Mouse (Mus musculus): ENCODE data around the gene Npas1.
A peak's percentile ranks its signal among the peaks of the same experiment; 100 is the strongest.

Gene Npas1

DNA sequence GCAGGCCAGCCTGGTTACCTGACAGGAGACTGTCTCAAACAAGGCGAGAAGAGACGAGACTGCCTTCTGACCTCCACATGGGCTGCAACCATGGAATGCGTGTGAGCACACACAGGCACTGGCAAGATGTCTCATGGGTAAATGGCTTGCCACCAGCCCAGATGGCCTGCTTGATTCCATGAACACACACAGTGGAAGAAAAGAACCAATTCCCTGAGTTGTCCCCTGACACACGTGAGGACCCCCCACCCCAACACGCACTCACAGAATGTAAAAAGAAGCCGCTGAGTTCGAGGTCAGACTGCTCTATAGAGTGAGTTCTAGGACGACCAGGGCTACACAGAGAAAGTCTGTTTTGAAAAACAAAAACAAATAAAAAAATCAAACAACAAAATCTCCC is at the start of gene Npas1:
Gene Npas1 (minus strand): TSS at position 101 of the 400 bp plus-strand sequence.
- no peak for DNase-seq (ENCODE audit: low read depth, low spot score)

DNA sequence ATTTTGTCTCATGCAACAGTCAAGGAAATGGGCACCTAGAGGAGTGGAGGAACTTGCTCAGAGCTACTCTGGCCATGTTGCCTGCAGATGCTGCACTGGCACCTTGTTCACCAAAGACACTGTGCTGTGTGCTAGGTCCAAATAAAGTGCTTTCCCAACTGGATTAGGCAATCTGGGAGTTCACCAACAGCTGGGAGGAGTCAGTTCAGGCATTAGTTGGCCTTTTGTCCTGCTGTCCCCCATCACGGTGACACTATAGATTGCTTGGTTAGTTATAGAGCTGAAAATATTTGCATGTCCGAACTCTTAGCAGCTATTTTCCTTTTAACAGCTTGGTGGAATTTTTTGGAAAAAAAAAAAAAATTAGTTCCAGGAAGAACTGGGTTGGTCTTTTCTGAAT is 48.5 kb upstream of the Npas1 start:
- DNase-seq (ENCODE audit: low read depth, low spot score), result no peak

DNA sequence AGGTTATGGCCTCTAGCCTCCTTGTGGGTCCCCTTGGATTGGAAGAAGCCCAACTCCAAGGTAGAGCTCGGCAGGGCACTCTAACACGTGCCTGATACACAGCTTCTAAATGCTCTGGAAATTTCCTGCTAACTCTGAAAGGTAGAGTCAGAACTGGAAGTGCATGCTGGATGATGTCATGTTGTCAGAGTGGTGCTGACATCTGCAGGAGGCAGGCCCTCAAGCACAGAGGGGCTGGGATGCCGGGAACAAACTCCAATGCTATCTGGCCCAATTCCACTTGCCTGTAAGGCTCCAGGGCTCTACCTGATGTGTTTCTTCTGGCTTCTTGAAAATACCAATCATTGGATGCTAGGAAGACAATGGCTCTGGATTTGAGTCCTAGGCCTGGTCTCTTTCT is 47.9 kb upstream of the Npas1 start:
- DNase-seq (ENCODE audit: low read depth, low spot score), result no peak

DNA sequence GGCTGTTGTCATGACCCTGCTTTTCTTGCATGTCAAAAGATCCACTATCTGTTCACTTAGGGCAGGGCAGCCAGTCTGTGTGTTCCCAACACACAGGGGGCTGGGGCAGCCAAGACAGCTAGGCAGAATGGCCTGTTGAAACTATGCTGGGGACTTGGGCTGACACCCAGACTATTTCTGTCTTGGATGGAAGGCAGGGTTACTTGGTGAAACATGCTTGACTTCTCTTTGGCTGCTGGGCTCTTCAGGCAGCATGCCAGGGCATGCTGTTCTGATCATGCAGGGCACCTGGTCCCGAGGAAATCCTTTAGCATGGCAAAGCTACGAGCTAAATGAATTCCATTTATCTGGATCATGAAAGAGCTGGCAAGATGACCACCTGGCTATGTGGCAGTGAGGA is 46.8 kb upstream of the Npas1 start:
- DNase-seq (ENCODE audit: low read depth, low spot score), result no peak

DNA sequence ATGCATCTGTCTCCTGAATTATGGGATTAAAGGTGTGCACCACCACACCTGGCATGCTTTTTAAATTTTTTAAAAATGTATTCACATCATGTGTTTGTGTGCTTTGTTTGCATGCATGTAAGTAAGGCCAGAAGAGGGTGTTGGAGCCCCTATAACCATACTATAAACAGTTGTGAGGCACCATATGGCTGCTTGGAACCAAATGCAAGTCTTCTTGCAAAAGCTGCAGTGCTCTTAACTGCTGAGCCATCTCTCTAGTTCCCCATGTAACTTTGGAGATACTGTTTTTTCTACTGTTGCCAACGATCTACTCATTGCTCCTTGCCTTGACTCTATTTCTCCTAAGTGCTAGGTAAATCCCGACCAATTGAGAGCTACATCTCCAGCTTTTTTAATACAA is 41.8 kb upstream of the Npas1 start:
- no peak for DNase-seq (ENCODE audit: low read depth, low spot score)

DNA sequence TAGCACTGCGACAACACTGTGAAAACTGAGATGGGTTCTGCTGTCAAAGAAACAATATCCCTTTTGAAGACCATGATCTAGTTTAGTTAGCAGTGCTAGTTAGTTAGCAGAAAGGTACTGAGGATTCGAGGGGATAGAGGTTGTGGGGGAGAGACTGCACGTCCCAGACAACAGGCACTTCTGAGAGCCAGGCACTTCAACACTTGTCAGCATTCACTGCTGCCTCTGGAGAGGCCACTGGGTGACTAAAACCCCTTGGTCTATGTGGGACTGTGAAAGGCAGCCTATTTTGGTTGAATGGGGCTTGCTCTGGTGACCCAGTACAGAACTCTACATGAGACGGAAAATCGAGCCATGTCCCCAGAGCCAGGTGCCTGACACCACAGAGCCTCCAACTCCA is 39.7 kb upstream of the Npas1 start:
- DNase-seq (ENCODE audit: low read depth, low spot score), result no peak

DNA sequence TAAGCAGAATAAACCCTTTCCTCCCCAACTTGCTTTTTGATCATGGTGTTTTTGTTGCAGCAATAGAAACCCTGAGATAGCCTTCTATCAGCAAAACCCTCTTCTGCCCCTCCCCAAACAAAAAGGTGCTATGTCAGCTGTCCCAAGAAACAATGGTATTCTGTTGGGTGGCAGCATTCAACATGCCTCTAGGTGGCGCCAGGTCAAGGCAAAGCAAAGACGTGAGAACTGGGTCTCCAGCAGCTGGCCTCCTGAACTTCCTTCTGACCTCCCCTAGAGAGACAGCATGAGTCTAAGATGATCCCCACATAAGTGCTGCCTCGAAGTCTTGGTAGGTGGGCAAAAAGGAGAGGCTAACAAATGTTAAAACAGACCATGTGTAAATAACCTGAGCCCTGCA is 29.8 kb upstream of the Npas1 start:
- peak; percentile 20 for DNase-seq (ENCODE audit: low read depth, low spot score)

DNA sequence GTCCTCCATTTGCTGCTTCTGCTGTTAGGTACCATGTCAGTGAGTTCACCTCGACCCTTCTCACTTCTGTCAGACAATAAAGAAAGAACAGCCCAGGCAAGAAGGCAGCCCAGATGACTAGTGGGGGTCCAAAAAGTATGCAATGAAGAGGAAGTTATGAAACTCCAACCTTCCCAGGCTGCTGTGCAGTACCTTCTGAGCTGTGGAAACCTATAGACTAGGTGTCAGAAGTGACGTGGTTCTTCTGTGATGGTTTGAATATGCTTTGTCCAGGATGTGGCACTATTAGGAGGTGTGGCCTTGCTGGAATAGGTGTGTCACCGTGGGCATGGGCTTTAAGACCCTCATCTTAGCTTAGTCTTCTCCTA is 27.7 kb upstream of the Npas1 start:
- no peak for DNase-seq (ENCODE audit: low read depth, low spot score)

DNA sequence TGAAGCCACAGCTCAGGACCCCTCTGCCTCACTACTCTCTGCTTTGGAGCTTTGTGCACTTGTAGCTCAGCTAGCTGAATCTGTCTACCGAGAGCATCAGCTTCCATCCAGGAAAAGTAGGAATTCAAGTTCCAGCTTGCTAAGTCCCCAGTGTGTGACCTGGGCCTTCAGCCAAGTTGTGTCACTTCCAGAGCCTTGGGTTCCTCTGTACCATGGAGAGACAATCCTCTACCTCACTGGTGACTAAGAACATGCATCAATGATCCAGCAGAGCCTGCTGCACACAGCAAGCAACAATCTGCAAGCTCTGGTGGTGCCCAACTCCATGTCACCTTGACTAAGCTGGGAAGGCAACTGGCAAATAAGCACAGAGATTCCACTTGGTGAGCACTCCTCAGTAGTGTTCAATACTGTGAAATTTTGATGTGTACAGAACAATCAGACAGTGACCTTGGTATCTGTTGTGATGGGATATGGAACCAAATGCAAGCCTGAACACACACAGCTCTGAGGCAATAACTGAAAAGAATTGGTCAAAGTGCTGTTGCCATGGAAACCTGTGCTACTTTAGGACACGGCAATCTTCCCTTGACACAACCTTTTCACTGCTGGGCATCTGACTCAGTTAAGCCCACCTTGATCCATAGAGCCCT is 27.2 kb upstream of the Npas1 start:
- DNase-seq (ENCODE audit: low read depth, low spot score), result no peak

DNA sequence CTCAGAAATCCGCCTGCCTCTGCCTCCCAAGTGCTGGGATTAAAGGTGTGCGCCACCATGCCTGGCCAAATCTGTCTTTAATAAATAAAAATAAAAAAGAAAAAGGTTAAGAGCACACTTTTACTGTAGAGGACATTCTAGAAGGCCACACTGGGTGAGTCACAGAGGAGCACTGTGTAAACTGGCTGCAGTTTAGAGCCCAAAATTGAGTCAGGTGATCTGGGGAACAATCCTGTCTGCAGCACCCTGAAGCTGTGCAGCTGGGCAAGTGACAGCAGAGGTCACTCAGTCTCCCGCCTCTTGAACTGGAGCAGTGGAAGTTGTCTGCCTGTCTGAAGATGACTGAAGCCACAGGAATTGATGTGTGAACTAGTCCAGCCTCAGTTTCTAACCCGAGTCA is 24.0 kb upstream of the Npas1 start:
- DNase-seq (ENCODE audit: low read depth, low spot score), result no peak

DNA sequence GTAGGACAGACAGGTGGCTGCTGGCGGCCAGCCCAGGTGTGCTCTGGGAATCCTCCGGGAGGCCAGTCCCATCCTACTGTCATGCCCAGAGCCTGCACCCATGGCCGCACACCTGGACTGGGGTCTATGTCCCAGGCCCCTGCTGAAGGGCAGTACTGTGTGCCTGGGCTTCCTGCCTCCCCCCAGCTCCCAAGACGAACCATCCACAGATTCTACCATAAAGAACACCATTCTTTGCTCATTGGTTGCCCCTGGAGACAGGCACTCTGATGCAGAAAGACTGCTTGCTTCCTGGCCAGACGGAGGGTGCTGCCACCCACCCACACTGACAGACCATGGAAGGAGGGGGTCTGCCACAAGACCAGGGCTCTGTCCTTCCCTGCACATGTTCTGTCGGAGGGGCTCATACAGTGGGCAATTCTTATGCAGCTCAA is 22.2 kb upstream of the Npas1 start:
- DNase-seq (ENCODE audit: low read depth, low spot score), result no peak

DNA sequence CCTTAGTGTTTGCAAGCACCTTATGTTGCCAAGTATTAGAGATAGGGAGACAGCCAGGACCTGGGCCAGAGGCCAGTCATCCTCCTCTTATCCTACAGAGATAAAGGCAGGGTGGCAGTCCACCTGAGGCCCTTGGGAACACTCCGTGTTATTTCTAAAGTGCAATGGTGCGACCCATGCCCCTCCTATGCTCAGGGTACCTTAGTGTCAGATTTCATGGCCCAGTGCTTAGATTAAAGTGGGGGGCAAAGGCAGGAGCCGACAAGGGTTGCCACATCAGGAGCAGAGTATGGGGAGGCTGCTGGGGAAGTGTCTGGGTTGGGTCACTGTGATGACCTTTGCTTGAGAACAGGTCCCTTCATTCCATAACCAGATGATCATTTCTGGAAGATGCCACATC is 18.7 kb upstream of the Npas1 start:
- DNase-seq (ENCODE audit: low read depth, low spot score), result no peak

DNA sequence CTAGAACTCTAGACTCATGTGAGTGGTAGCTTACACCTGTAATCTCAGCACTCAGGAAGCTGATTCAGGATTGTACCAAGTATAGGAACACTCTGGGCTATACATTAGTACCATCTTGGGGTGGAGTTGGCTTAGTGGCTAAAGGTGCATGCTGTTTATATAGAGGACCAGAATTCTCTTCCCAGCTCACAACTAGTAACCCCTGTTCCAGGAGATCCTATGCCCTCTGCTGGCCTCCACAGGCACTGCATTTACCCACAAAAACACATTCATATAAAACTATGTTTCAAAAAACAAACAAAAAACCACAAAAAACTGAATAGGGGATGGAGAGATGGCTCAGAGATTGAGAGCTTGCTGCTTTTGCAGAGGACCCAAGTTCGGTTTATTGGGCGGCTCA is 15.8 kb upstream of the Npas1 start:
- DNase-seq (ENCODE audit: low read depth, low spot score), result no peak

DNA sequence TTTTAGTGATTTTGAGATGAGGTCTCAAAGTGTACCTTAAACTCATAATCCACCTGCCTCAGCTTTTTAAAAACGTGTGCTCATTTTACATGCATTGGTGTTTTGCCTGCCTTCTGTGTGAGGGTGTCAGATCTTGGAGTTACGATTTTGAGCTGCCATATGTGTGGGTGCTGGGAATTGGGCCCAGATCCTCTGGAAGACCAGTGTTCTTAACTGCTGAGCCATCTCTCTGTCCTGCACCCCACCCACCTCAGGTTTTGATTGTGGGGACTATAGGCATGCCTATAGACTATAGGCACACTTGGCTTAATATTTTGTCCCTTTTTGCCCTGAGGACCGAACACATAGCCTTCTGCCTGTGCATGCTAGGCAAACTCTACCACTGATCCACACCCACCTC is 14.7 kb upstream of the Npas1 start:
- no peak for DNase-seq (ENCODE audit: low read depth, low spot score)

DNA sequence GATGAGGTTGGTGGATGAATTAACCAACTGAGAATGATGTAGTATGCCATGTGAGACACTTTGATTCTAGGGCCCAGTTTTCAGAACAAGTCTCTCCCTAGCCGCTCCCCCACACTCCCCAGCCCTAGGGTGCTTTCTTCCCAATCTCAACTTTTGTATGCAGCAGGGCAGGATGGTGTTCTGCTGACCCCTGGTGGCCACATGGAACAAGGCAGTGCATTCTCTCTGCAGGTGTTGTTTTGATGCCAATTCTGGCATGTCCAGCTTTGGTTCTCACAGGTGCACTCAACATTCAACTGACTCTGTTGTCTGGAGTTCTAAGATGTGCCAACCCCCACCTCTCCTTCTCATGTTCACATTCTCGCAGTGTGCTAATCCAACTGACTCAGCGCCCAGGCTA is 14.2 kb upstream of the Npas1 start:
- DNase-seq (ENCODE audit: low read depth, low spot score), result no peak

DNA sequence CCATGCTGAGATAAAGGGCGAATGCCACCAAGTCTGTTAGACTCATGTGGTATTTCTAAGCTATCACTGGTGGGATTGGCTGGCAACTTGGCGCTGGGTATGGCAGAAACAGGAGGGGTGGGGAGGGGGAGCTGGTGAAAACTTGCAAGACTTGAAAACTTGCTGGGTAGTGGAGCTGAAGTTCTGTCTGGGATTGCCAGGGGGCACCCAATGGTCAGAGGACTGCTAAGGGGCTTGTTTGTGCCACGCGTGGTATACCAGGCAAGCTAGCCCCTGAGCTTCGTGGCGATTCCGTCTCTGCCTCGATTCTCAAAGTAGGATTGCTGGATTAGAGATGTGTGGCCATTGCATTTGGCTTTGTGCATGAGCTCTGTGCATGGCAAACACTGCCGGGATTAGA is 12.4 kb upstream of the Npas1 start:
- DNase-seq (ENCODE audit: low read depth, low spot score), result no peak

DNA sequence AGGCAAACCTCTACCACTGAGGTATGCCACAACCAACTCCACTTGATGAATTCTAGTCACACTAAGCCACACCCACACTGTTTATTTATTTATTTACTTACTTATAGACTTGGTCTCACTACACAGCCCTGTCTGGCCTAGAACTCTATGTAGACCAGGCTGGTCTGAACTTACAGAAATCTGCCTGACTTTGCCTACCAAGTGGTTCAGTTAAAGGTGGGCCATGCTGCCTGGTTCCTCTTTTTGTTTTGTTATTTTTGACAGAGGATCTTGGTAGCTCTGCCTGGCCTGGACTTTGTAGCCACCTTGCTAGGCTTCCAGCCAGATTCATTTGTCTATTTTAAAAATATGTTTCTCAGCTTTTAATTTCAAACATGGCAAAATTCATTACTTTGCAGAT is 11.3 kb upstream of the Npas1 start:
- DNase-seq (ENCODE audit: low read depth, low spot score), result no peak

DNA sequence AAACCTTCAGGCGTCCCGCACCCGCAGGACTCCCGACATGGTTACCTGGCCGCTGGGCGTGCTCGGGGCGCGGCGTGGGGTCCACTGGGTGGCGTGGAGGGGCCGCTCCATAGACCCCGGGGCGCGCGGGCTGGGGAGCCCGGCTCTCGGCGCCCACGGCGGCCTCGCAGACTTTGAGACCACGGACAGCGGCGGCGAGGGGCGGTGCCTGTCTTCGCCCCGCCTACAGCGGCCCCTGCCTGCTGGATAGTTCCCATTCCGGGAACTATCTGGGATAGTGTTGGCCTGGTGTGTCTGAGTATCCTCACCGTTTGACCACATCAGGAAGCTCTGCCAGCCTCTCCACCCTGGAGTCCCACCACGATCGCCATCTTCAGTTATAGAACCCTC is 933 bp downstream of the Npas1 start:
- no peak for DNase-seq (ENCODE audit: low read depth, low spot score)

DNA sequence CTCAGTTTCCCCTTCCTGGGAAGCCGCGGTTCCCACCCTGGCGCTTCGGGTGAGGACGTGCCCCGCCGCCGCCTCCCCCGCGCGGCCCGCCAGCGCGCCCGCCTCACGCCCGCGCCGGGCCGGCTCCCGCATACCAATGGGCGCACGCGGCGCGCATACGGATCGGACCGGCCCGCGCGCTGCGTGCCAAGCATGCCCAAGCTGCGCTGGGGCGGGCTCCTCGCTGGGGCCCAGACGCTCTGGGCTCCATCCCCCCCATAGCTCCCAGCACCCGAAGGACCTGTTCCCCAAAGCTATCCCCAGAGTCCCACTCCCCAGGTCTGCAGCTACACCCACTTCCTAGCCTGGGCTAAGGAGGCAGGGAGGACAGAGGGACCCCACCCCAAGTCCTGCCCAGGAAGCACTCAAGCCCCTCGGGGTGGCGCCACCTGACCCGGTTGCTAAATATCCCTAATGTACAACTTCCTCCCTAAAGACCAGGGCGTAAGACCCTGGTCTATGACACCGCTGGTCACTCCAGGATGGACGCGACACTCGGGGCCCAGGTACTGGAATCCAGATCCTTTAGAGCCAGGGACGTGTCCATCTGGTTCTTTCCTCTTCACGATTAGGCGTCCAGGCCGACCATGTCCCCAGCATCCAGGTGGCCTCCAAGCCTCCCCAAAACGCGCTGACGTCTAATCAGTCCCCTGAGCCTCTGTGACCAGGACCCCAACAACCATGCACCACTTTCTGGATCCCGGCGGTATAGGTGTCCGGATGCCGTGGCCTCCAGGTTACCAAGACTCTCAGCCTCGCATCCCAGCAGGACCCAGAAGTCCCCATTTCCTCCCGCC is 1.5 kb downstream of the Npas1 start:
- DNase-seq (ENCODE audit: low read depth, low spot score), result no peak

DNA sequence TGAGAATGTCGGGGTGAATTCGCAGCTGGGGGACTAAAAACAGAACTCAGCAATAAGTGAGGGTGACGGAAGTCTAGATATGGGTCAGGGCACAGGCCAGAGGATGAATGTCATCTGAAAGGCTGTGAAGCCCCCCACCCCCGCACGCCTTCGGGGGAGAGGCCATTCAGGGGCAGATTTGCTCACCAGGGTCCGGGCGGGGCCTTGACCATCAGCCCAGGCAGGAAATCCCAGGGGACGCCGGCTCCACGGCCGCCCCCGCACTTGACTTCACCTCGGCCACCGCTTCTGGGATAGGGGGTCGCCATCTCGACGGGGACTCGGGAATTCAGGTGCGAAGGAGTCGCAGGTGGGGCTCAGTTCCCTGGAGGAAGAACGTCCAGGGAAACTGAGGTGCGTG is 2.2 kb downstream of the Npas1 start:
- no peak for DNase-seq (ENCODE audit: low read depth, low spot score)

DNA sequence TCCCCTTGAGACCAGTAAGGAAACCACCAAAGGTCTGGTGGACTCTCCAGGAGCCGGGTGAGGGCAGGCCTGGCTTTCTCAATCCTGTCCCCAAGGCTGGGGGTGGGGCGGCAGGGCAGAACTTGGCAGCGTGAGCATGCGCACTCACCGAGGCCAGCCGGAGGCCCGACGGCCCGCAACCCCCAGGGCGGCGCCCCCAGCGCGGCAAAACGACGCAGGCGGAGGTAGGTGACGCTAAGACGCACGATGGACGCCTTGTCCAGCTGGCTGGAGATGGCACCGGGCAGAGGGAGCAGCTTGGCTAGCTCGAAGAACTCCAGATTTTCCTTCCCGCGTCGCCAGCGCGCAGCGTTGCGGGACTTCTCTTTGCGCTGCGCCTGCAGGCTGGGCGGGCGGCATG is 3.1 kb downstream of the Npas1 start:
- no peak for DNase-seq (ENCODE audit: low read depth, low spot score)

DNA sequence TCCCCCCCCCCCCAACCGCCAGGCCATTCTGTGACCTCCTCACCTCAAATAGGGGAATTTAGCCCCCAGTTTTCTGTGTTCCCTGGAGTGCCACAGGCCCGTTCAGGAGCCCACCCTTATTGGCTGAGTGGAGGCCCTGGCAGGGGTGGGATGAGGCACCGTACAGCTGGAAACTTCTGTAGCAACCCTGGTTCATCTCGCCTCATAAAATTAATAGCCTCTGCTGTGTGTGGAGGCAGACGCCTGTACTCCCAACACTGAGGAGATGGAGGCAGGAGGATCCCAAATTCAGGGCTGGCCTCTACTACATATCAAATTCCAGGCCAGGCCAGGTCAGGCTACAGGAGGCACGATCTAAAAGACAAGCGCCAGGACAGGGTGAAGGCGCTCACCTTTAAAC is 3.7 kb downstream of the Npas1 start:
- DNase-seq (ENCODE audit: low read depth, low spot score), result no peak

DNA sequence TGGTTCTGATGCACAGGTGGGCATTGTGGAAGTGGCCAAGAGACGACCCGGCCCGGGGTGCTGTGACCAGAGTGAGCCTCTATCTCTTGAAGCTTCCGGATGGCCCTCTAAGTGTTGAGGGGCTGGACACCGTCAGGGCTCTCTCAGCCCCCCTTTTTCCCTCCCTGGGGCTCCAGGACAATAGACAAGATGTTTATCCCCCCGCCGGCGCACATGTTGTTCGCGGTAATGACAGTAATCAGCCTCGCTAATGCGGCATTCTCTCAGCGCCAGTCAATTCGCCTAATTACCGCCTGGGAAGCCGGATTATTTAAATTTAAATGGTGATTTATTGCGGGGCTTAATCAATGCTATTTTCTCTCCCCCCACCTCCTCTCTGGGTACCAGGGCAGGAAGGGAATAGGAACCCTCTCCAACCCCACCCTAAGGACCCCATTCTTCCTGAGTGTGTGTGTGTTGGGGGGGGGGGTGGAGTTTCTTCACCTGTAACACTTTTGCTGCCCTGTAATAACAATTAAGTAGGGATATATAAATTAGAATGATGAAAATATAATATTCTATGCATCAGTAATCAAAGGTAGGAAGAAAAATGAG is 5.3 kb downstream of the Npas1 start:
- DNase-seq (ENCODE audit: low read depth, low spot score), result no peak

All from WW6 (cell line).